Mouse (Mus musculus): ENCODE data around the gene Hist1h2br. TPM values are rescaled to one million over a fixed set of nuclear protein-coding genes. Genes with fewer than 3 reads are reported as not detected.
A peak's percentile ranks its signal among the peaks of the same experiment; 100 is the strongest.
"Not testable (repeated sequence)": the region's sequence is repeated elsewhere in the genome, so short reads cannot be mapped to it uniquely, and the experiment has no call there.

The Hist1h2br gene
- polyA plus RNA-seq, 1 experiment from 2014 or later: 19.7 TPM

- H3K4me3 ChIP-seq (ENCODE audit: low read depth, low read length): no peak overlapping the region
- no peak overlapping the region for H3K9ac ChIP-seq (ENCODE audit: low read depth, low read length)
- DNase-seq (ENCODE audit: low spot score) (no peak), ATAC-seq (replicated peaks; ENCODE audit: low FRiP score) (no peak)
- H3K36me3 ChIP-seq (ENCODE audit: control insufficient read depth, insufficient read depth, low read length): no peaks in the 10 kb centered on the region
- 88% methylated on average over 7 of the region's 7 CpGs for WGBS
- H3K27me3 ChIP-seq (replicated peaks; ENCODE audit: control insufficient read depth, insufficient read depth, low read length): no peaks in the 10 kb centered on the region
- no peak overlapping the region for H3K27ac ChIP-seq (ENCODE audit: low read depth, low read length)
- H3K4me2 ChIP-seq: no peak overlapping the region
- no peaks in the 10 kb centered on the region for H3K9me3 ChIP-seq (ENCODE audit: control insufficient read depth, low read length)
- H3K4me1 ChIP-seq (replicated peaks; ENCODE audit: control insufficient read depth, insufficient read depth, low read length): no peaks in the 10 kb centered on the region; the same call in 1 of the 2 replicates
These were observed 38.0 kb upstream of the Hist1h2br start for GRCm38 (mm10) chr13:21795584-21795983.

- DNase-seq (ENCODE audit: low spot score); H3K9me3 ChIP-seq (ENCODE audit: control insufficient read depth, low read length); H3K4me3 ChIP-seq (ENCODE audit: low read depth, low read length); H3K4me2 ChIP-seq; H3K36me3 ChIP-seq (ENCODE audit: control insufficient read depth, insufficient read depth, low read length); H3K9ac ChIP-seq (ENCODE audit: low read depth, low read length); H3K27me3 ChIP-seq (replicated peaks; ENCODE audit: control insufficient read depth, insufficient read depth, low read length); H3K27ac ChIP-seq (ENCODE audit: low read depth, low read length); H3K4me1 ChIP-seq (replicated peaks; ENCODE audit: control insufficient read depth, insufficient read depth, low read length); ATAC-seq (replicated peaks; ENCODE audit: low FRiP score): not testable (repeated sequence)
These were observed 36.4 kb upstream of the Hist1h2br start for GRCm38 (mm10) chr13:21797163-21797562.

- H3K27me3 ChIP-seq (replicated peaks; ENCODE audit: control insufficient read depth, insufficient read depth, low read length); H3K4me1 ChIP-seq (replicated peaks; ENCODE audit: control insufficient read depth, insufficient read depth, low read length); H3K9me3 ChIP-seq (ENCODE audit: control insufficient read depth, low read length); DNase-seq (ENCODE audit: low spot score); H3K4me2 ChIP-seq; H3K27ac ChIP-seq (ENCODE audit: low read depth, low read length); H3K9ac ChIP-seq (ENCODE audit: low read depth, low read length); H3K4me3 ChIP-seq (ENCODE audit: low read depth, low read length); H3K36me3 ChIP-seq (ENCODE audit: control insufficient read depth, insufficient read depth, low read length): not testable (repeated sequence)
- WGBS: no CpG with 5 or more reads among the region's 4 CpGs
- peak; percentile 72; the same call in 1 of the 2 replicates for ATAC-seq (replicated peaks; ENCODE audit: low FRiP score)
These were observed 30.5 kb upstream of the Hist1h2br start for GRCm38 (mm10) chr13:21803058-21803457.

GRCm38 (mm10) chr13:21810073-21810472 lies 23.5 kb upstream of the Hist1h2br start, which contains the start of the genes Hist1h2bq and Hist1h2ao:
Gene Hist1h2bq (minus strand): TSS chr13:21810197.
Gene Hist1h2ao (plus strand): TSS chr13:21810465.
- H3K9me3 ChIP-seq (ENCODE audit: control insufficient read depth, low read length); H3K36me3 ChIP-seq (ENCODE audit: control insufficient read depth, insufficient read depth, low read length); H3K4me1 ChIP-seq (replicated peaks; ENCODE audit: control insufficient read depth, insufficient read depth, low read length); H3K4me2 ChIP-seq; H3K27ac ChIP-seq (ENCODE audit: low read depth, low read length); H3K27me3 ChIP-seq (replicated peaks; ENCODE audit: control insufficient read depth, insufficient read depth, low read length); H3K4me3 ChIP-seq (ENCODE audit: low read depth, low read length); DNase-seq (ENCODE audit: low spot score); H3K9ac ChIP-seq (ENCODE audit: low read depth, low read length): not testable (repeated sequence)
- peak; percentile 87 for ATAC-seq (replicated peaks; ENCODE audit: low FRiP score)
- no CpG with 5 or more reads among the region's 23 CpGs for WGBS

- H3K4me2 ChIP-seq; H3K4me1 ChIP-seq (replicated peaks; ENCODE audit: control insufficient read depth, insufficient read depth, low read length); H3K27ac ChIP-seq (ENCODE audit: low read depth, low read length); H3K9me3 ChIP-seq (ENCODE audit: control insufficient read depth, low read length); DNase-seq (ENCODE audit: low spot score); H3K27me3 ChIP-seq (replicated peaks; ENCODE audit: control insufficient read depth, insufficient read depth, low read length); H3K36me3 ChIP-seq (ENCODE audit: control insufficient read depth, insufficient read depth, low read length); H3K9ac ChIP-seq (ENCODE audit: low read depth, low read length); H3K4me3 ChIP-seq (ENCODE audit: low read depth, low read length): not testable (repeated sequence)
- ATAC-seq (replicated peaks; ENCODE audit: low FRiP score): peak; percentile 35
- WGBS: no CpG with 5 or more reads among the region's 8 CpGs
These were observed 22.5 kb upstream of the Hist1h2br start for GRCm38 (mm10) chr13:21811074-21811473.

- H3K9ac ChIP-seq (ENCODE audit: low read depth, low read length): not testable (repeated sequence)
- WGBS: no CpG with 5 or more reads among the region's 24 CpGs
These were observed 22.0 kb upstream of the Hist1h2br start, which contains the start of gene Hist1h4m for GRCm38 (mm10) chr13:21811539-21811938. Gene Hist1h4m (plus strand): TSS chr13:21811746.

GRCm38 (mm10) chr13:21812092-21812491 lies 21.5 kb upstream of the Hist1h2br start:
- not testable (repeated sequence) for H3K9me3 ChIP-seq (ENCODE audit: control insufficient read depth, low read length); H3K4me1 ChIP-seq (replicated peaks; ENCODE audit: control insufficient read depth, insufficient read depth, low read length); H3K4me3 ChIP-seq (ENCODE audit: low read depth, low read length); H3K36me3 ChIP-seq (ENCODE audit: control insufficient read depth, insufficient read depth, low read length); H3K9ac ChIP-seq (ENCODE audit: low read depth, low read length); H3K27me3 ChIP-seq (replicated peaks; ENCODE audit: control insufficient read depth, insufficient read depth, low read length); DNase-seq (ENCODE audit: low spot score)
- Histone ChIP-seq H3K4me2 (peak overlapping the region; percentile 38; the same call in 1 of the 2 replicates), H3K27ac (ENCODE audit: low read depth, low read length) (peak overlapping the region; percentile 74)
- under 1% methylated on average over 12 of the region's 14 CpGs for WGBS
- peak; percentile 70 for ATAC-seq (replicated peaks; ENCODE audit: low FRiP score)

More at GRCm38 (mm10) chr13:21811539-21811938, 22.0 kb upstream of the Hist1h2br start, which contains the start of gene Hist1h4m:
- DNase-seq (ENCODE audit: low spot score); H3K9me3 ChIP-seq (ENCODE audit: control insufficient read depth, low read length); H3K4me1 ChIP-seq (replicated peaks; ENCODE audit: control insufficient read depth, insufficient read depth, low read length); H3K27me3 ChIP-seq (replicated peaks; ENCODE audit: control insufficient read depth, insufficient read depth, low read length); H3K36me3 ChIP-seq (ENCODE audit: control insufficient read depth, insufficient read depth, low read length); H3K4me3 ChIP-seq (ENCODE audit: low read depth, low read length): not testable (repeated sequence)
- Histone ChIP-seq H3K4me2 (peak within 1 kb of the TSS; percentile 38; the same call in 1 of the 2 replicates), H3K27ac (ENCODE audit: low read depth, low read length) (peak within 1 kb of the TSS; percentile 74)
- ATAC-seq (replicated peaks; ENCODE audit: low FRiP score): peak; percentile 56

- H3K4me1 ChIP-seq (replicated peaks; ENCODE audit: control insufficient read depth, insufficient read depth, low read length); H3K27me3 ChIP-seq (replicated peaks; ENCODE audit: control insufficient read depth, insufficient read depth, low read length); H3K9ac ChIP-seq (ENCODE audit: low read depth, low read length); H3K27ac ChIP-seq (ENCODE audit: low read depth, low read length); H3K4me2 ChIP-seq; DNase-seq (ENCODE audit: low spot score); H3K4me3 ChIP-seq (ENCODE audit: low read depth, low read length); H3K9me3 ChIP-seq (ENCODE audit: control insufficient read depth, low read length); H3K36me3 ChIP-seq (ENCODE audit: control insufficient read depth, insufficient read depth, low read length): not testable (repeated sequence)
- 79% methylated on average over 6 of the region's 16 CpGs for WGBS
- peak; percentile 49 for ATAC-seq (replicated peaks; ENCODE audit: low FRiP score)
These were observed 13.3 kb upstream of the Hist1h2br start for GRCm38 (mm10) chr13:21820082-21820890.

GRCm38 (mm10) chr13:21828511-21828910 lies 5.0 kb upstream of the Hist1h2br start:
- Histone ChIP-seq H3K9ac (ENCODE audit: low read depth, low read length) (no peak overlapping the region), H3K27me3 (replicated peaks; ENCODE audit: control insufficient read depth, insufficient read depth, low read length) (no peaks in the 10 kb centered on the region), H3K9me3 (ENCODE audit: control insufficient read depth, low read length) (no peaks in the 10 kb centered on the region), H3K4me1 (replicated peaks; ENCODE audit: control insufficient read depth, insufficient read depth, low read length) (no peaks in the 10 kb centered on the region), H3K4me2 (no peak overlapping the region), H3K27ac (ENCODE audit: low read depth, low read length) (no peak overlapping the region), H3K4me3 (ENCODE audit: low read depth, low read length) (no peak overlapping the region), H3K36me3 (ENCODE audit: control insufficient read depth, insufficient read depth, low read length) (no peaks in the 10 kb centered on the region)
- 73% methylated on average over 3 of the region's 3 CpGs for WGBS
- DNase-seq (ENCODE audit: low spot score) (no peak), ATAC-seq (replicated peaks; ENCODE audit: low FRiP score) (no peak)

Data from liver, embryonic 11.5 days (tissue).